Mouse (Mus musculus): ENCODE measurements around the gene Teddm3.

- TF ChIP-seq CTCF (IDR thresholded peaks at IDR 0.05; ENCODE audit: borderline replicate concordance, insufficient read depth, low read depth, low read length): peak; percentile 34; the same call in 1 of the 2 replicates
- no peak for TF ChIP-seq POLR2A (IDR thresholded peaks at IDR 0.05; ENCODE audit: borderline replicate concordance, insufficient read depth, low read length)
Measured at GRCm38 (mm10) chr16:21198529-21198928, 44.7 kb upstream of the Teddm3 start.
